Mouse (Mus musculus): ENCODE measurements around the gene Myo1h. TPM values are rescaled to one million over a fixed set of nuclear protein-coding genes. Genes with fewer than 3 reads are reported as not detected.

The Myo1h gene
- total and polyA plus RNA-seq, 2 experiments from 2014 or later = 0.44 to 0.67 TPM

GRCm38 (mm10) chr5:114342996-114343395 is 54.0 kb downstream of the Myo1h start:
- TF ChIP-seq CTCF (IDR thresholded peaks at IDR 0.05; ENCODE audit: low read depth) = no peak
- Histone ChIP-seq H3K4me2 (ENCODE audit: low read depth) (no peak overlapping the region), H3K4me3 (ENCODE audit: low read depth, low read length) (no peak overlapping the region), H3K9ac (no peak overlapping the region), H3K9me3 (ENCODE audit: low read length) (no peaks in the 10 kb centered on the region), H3K36me3 (ENCODE audit: insufficient read depth) (no peaks in the 10 kb centered on the region), H3K27me3 (ENCODE audit: insufficient read depth, low read length) (no peaks in the 10 kb centered on the region), H3K27ac (ENCODE audit: low read depth, low read length) (no peak overlapping the region), H3K4me1 (ENCODE audit: insufficient read depth) (no peaks in the 10 kb centered on the region)
- no peak for ATAC-seq
- WGBS = 89% methylated on average over 5 of the region's 5 CpGs
- DNase-seq = no peak

GRCm38 (mm10) chr5:114343612-114344011 is 54.6 kb downstream of the Myo1h start:
- no peak overlapping the region for H3K4me2 ChIP-seq (ENCODE audit: low read depth)
- TF ChIP-seq CTCF (IDR thresholded peaks at IDR 0.05; ENCODE audit: low read depth) = no peak
- no peak for DNase-seq
- H3K4me1 ChIP-seq (ENCODE audit: insufficient read depth) = no peaks in the 10 kb centered on the region
- no peaks in the 10 kb centered on the region for H3K27me3 ChIP-seq (ENCODE audit: insufficient read depth, low read length)
- H3K36me3 ChIP-seq (ENCODE audit: insufficient read depth) = no peaks in the 10 kb centered on the region
- ATAC-seq = no peak
- no peak overlapping the region for H3K27ac ChIP-seq (ENCODE audit: low read depth, low read length)
- H3K4me3 ChIP-seq (ENCODE audit: low read depth, low read length) = no peak overlapping the region
- WGBS = 85% methylated on average over 7 of the region's 7 CpGs
- H3K9me3 ChIP-seq (ENCODE audit: low read length) = no peaks in the 10 kb centered on the region
- H3K9ac ChIP-seq = no peak overlapping the region

GRCm38 (mm10) chr5:114345538-114345937 is 56.6 kb downstream of the Myo1h start:
- Histone ChIP-seq H3K4me2 (ENCODE audit: low read depth) (no peak overlapping the region), H3K4me3 (ENCODE audit: low read depth, low read length) (no peak overlapping the region), H3K9ac (no peak overlapping the region), H3K9me3 (ENCODE audit: low read length) (no peaks in the 10 kb centered on the region), H3K27me3 (ENCODE audit: insufficient read depth, low read length) (no peaks in the 10 kb centered on the region), H3K27ac (ENCODE audit: low read depth, low read length) (no peak overlapping the region), H3K4me1 (ENCODE audit: insufficient read depth) (no peaks in the 10 kb centered on the region), H3K36me3 (ENCODE audit: insufficient read depth) (no peaks in the 10 kb centered on the region)
- TF ChIP-seq CTCF (IDR thresholded peaks at IDR 0.05; ENCODE audit: low read depth) = no peak
- WGBS = 59% methylated on average over 3 of the region's 3 CpGs
- ATAC-seq = no peak
- DNase-seq = no peak

- no peak for DNase-seq
- Histone ChIP-seq H3K4me1 (ENCODE audit: insufficient read depth) (no peaks in the 10 kb centered on the region), H3K4me3 (ENCODE audit: low read depth, low read length) (no peak overlapping the region), H3K9ac (no peak overlapping the region), H3K27ac (ENCODE audit: low read depth, low read length) (no peak overlapping the region), H3K27me3 (ENCODE audit: insufficient read depth, low read length) (no peaks in the 10 kb centered on the region), H3K36me3 (ENCODE audit: insufficient read depth) (no peaks in the 10 kb centered on the region), H3K4me2 (ENCODE audit: low read depth) (no peak overlapping the region), H3K9me3 (ENCODE audit: low read length) (no peaks in the 10 kb centered on the region)
- no peak for TF ChIP-seq CTCF (IDR thresholded peaks at IDR 0.05; ENCODE audit: low read depth)
- ATAC-seq = no peak
- WGBS = 77% methylated on average over 10 of the region's 10 CpGs
Measured at GRCm38 (mm10) chr5:114347005-114347404, 58.0 kb downstream of the Myo1h start.

GRCm38 (mm10) chr5:114351490-114351889 is 62.5 kb downstream of the Myo1h start:
- H3K9ac ChIP-seq = no peak overlapping the region
- no peak overlapping the region for H3K4me2 ChIP-seq (ENCODE audit: low read depth)
- no peaks in the 10 kb centered on the region for H3K36me3 ChIP-seq (ENCODE audit: insufficient read depth)
- H3K4me1 ChIP-seq (ENCODE audit: insufficient read depth) = no peaks in the 10 kb centered on the region
- ATAC-seq (no peak), DNase-seq (no peak)
- 63% methylated on average over 10 of the region's 10 CpGs for WGBS
- H3K9me3 ChIP-seq (ENCODE audit: low read length) = no peaks in the 10 kb centered on the region
- H3K27me3 ChIP-seq (ENCODE audit: insufficient read depth, low read length) = no peaks in the 10 kb centered on the region
- H3K27ac ChIP-seq (ENCODE audit: low read depth, low read length) = no peak overlapping the region
- no peak overlapping the region for H3K4me3 ChIP-seq (ENCODE audit: low read depth, low read length)
- TF ChIP-seq CTCF (IDR thresholded peaks at IDR 0.05; ENCODE audit: low read depth) = no peak

GRCm38 (mm10) chr5:114356250-114356935 is 67.4 kb downstream of the Myo1h start:
- H3K36me3 ChIP-seq (ENCODE audit: insufficient read depth) = peaks cover 5% of the 10 kb centered on the region; the same call in 1 of the 2 replicates
- H3K4me2 ChIP-seq (ENCODE audit: low read depth) = no peak overlapping the region
- ATAC-seq (peak; percentile 76), DNase-seq (peak; percentile 77)
- no peaks in the 10 kb centered on the region for H3K27me3 ChIP-seq (ENCODE audit: insufficient read depth, low read length)
- no peak overlapping the region for H3K9ac ChIP-seq
- no peak overlapping the region for H3K4me3 ChIP-seq (ENCODE audit: low read depth, low read length)
- H3K27ac ChIP-seq (ENCODE audit: low read depth, low read length) = peak overlapping the region; percentile 47; the same call in 1 of the 2 replicates
- WGBS = 16% methylated on average over 7 of the region's 7 CpGs
- H3K9me3 ChIP-seq (ENCODE audit: low read length) = no peaks in the 10 kb centered on the region
- H3K4me1 ChIP-seq (ENCODE audit: insufficient read depth) = no peaks in the 10 kb centered on the region
- peak; percentile 74 for TF ChIP-seq CTCF (IDR thresholded peaks at IDR 0.05; ENCODE audit: low read depth)

- Histone ChIP-seq H3K9ac (no peak overlapping the region), H3K4me3 (ENCODE audit: low read depth, low read length) (no peak overlapping the region), H3K4me2 (ENCODE audit: low read depth) (no peak overlapping the region), H3K27me3 (ENCODE audit: insufficient read depth, low read length) (no peaks in the 10 kb centered on the region), H3K27ac (ENCODE audit: low read depth, low read length) (peak overlapping the region; percentile 47; the same call in 1 of the 2 replicates), H3K36me3 (ENCODE audit: insufficient read depth) (peaks cover 11% of the 10 kb centered on the region; the same call in 1 of the 2 replicates), H3K9me3 (ENCODE audit: low read length) (no peaks in the 10 kb centered on the region), H3K4me1 (ENCODE audit: insufficient read depth) (no peaks in the 10 kb centered on the region)
- ATAC-seq (peak; percentile 67), DNase-seq (peak; percentile 67)
- WGBS = 44% methylated on average over 23 of the region's 23 CpGs
- no peak for TF ChIP-seq CTCF (IDR thresholded peaks at IDR 0.05; ENCODE audit: low read depth)
Measured at GRCm38 (mm10) chr5:114356936-114357751, 68.2 kb downstream of the Myo1h start.

Data from forebrain, postnatal 0 days (tissue).